Mouse (Mus musculus) lung, embryonic 14.5 days (tissue): ENCODE measurements at regions not wholly inside any gene's neighbourhood (a gene's known extent, or its start where the extent isn't known, plus 50 kb on each side); places are given as distances from the start of the nearest gene placed in this dataset.
A peak's percentile ranks its signal among the peaks of the same experiment; 100 is the strongest.

Source experiments
- ATAC-seq: fragments of 200-750 bp; cut with Nextera tagmentation; 2 replicates; pipeline ENCODE4 v1.8.0; 2017; ENCODE audit warnings: mild to moderate bottlenecking, moderate TSS enrichment, moderate library complexity; ENCODE audit not compliant: insufficient read depth
- DNase-seq: peaks from one replicate; pipeline ENCODE4 v3.0.0-alpha.2; 2015
- H3K27ac ChIP-seq: fragments of 300-500 bp; sonication (generic); 2 replicates; pipeline ENCODE4 v1.5.1; 2014; ENCODE audit warnings: low read depth, mild to moderate bottlenecking, moderate library complexity
- H3K27me3 ChIP-seq: fragments of 300-500 bp; sonication (generic); 2 replicates; pipeline ENCODE4 v1.6.1; 2014; ENCODE audit warnings: low read length, control low read depth; ENCODE audit not compliant: insufficient read depth
- H3K36me3 ChIP-seq: fragments of 300-500 bp; sonication (generic); 2 replicates; pipeline ENCODE4 v1.6.1; 2014; ENCODE audit warnings: control low read depth; ENCODE audit not compliant: insufficient read depth
- H3K4me1 ChIP-seq: fragments of 300-500 bp; sonication (generic); 2 replicates; pipeline ENCODE4 v1.6.1; 2014; ENCODE audit warnings: antibody characterized with exemption, control low read depth; ENCODE audit not compliant: insufficient read depth
- H3K4me2 ChIP-seq: fragments of 300-500 bp; sonication (generic); 2 replicates; pipeline ENCODE4 v1.6.1; 2014; ENCODE audit warnings: mild to moderate bottlenecking
- H3K4me3 ChIP-seq: fragments of 300-500 bp; sonication (generic); 2 replicates; pipeline ENCODE4 v1.5.1; 2014; ENCODE audit warnings: low read depth, low read length
- H3K9ac ChIP-seq: fragments of 300-500 bp; sonication (generic); 2 replicates; pipeline ENCODE4 v1.6.1; 2014
- H3K9me3 ChIP-seq: fragments of 300-500 bp; sonication (generic); 2 replicates; pipeline ENCODE4 v1.6.1; 2016; ENCODE audit warnings: low read depth, low read length, control low read depth
- CTCF ChIP-seq: IDR thresholded peaks from 2 replicates; pipeline ENCODE4 v1.5.1; 2016; ENCODE audit warnings: antibody characterized with exemption, low read depth
- WGBS: fragments of 180-500 bp; shearing (Covaris S2); extraction: QIAGEN DNeasy Blood & Tissue Kit; methylation state at CpG from one replicate; pipeline ENCODE4 v1.1.7; 2014; 5-methylcytosine and 5-hydroxymethylcytosine counted together

- Histone ChIP-seq H3K9ac (no peak overlapping the region), H3K4me2 (no peak overlapping the region), H3K4me3 (no peak overlapping the region), H3K9me3 (no peaks in the 10 kb centered on the region), H3K27me3 (no peaks in the 10 kb centered on the region), H3K27ac (no peak overlapping the region), H3K4me1 (no peaks in the 10 kb centered on the region), H3K36me3 (no peaks in the 10 kb centered on the region)
- WGBS = 29% methylated on average over 3 of the region's 3 CpGs
- no peak for TF ChIP-seq CTCF
- ATAC-seq (no peak), DNase-seq (no peak)
Measured at GRCm38 (mm10) chr14:17089640-17090572, 270.9 kb upstream of the Rarb start.

DNA sequence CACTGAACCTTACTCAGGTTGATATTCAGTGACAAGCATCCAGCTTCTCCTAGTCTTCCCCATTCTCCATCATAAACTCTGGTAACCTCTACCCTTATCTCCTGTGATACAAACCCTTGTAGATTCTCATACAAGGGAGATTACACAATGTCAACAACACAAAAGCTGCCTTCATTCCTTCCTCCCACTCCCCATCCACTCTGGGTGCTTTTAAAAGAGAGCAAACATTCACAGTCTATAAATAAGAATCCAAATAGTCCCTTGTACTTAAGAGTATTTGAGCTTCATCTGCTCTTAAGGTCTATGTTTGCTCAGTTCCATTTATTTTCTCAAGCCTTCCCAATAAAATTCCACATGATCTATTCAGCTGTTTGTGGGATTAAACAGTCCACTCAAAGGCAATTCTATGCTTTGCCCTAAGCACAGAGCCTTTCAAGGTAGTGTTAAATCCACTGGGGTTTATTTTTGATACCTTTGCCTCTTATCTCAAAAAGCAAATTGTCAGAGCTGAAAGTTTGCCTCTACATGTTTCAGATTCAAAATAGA is 270.2 kb upstream of the Rarb start:
- no peak overlapping the region for H3K4me3 ChIP-seq
- no peak overlapping the region for H3K9ac ChIP-seq
- H3K4me1 ChIP-seq = no peaks in the 10 kb centered on the region
- no peaks in the 10 kb centered on the region for H3K36me3 ChIP-seq
- DNase-seq (peak; percentile 11), ATAC-seq (peak; percentile 69)
- no peaks in the 10 kb centered on the region for H3K27me3 ChIP-seq
- no peak for TF ChIP-seq CTCF
- H3K27ac ChIP-seq = no peak overlapping the region; the same call in 1 of the 2 replicates
- no peaks in the 10 kb centered on the region for H3K9me3 ChIP-seq
- H3K4me2 ChIP-seq = no peak overlapping the region

GRCm38 (mm10) chr14:17087828-17088227 is 268.9 kb upstream of the Rarb start:
- no peak for TF ChIP-seq CTCF

DNA sequence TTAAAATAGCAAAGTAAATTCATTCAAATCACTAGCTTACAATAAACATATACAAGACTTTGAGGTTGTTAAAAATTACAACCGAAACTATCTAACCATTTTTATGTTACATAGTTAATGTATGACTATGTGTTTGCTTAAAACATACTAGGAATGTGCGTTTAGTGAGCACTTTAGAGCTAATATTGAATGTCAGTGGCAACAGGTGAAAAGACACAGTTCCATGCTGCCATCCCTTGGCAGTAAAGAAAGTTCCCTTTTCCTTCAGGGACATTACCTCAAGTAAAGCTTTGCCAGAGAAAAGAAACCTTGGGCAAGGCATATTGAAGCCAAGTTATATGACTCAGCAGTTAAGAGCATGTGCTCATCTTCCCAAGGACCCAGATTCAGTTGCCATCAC is 265.0 kb upstream of the Rarb start:
- TF ChIP-seq CTCF = no peak; the same call in 1 of the 2 replicates
- no peaks in the 10 kb centered on the region for H3K4me1 ChIP-seq
- H3K36me3 ChIP-seq = no peaks in the 10 kb centered on the region
- 53% methylated on average over 2 of the region's 2 CpGs for WGBS
- no peak overlapping the region for H3K9ac ChIP-seq
- no peaks in the 10 kb centered on the region for H3K27me3 ChIP-seq
- no peak overlapping the region for H3K4me2 ChIP-seq
- H3K9me3 ChIP-seq = no peaks in the 10 kb centered on the region
- DNase-seq (peak; percentile 21), ATAC-seq (no peak)
- H3K4me3 ChIP-seq = no peak overlapping the region
- H3K27ac ChIP-seq = no peak overlapping the region

More at GRCm38 (mm10) chr14:17087828-17088227, 268.9 kb upstream of the Rarb start:
- DNase-seq (peak; percentile 26), ATAC-seq (no peak)
- no peaks in the 10 kb centered on the region for H3K27me3 ChIP-seq
- H3K36me3 ChIP-seq = no peaks in the 10 kb centered on the region
- H3K4me3 ChIP-seq = no peak overlapping the region
- no peak overlapping the region for H3K4me2 ChIP-seq
- no peaks in the 10 kb centered on the region for H3K4me1 ChIP-seq
- H3K9me3 ChIP-seq = no peaks in the 10 kb centered on the region
- 73% methylated on average over 1 of the region's 1 CpGs for WGBS
- H3K9ac ChIP-seq = no peak overlapping the region
- H3K27ac ChIP-seq = no peak overlapping the region

DNA sequence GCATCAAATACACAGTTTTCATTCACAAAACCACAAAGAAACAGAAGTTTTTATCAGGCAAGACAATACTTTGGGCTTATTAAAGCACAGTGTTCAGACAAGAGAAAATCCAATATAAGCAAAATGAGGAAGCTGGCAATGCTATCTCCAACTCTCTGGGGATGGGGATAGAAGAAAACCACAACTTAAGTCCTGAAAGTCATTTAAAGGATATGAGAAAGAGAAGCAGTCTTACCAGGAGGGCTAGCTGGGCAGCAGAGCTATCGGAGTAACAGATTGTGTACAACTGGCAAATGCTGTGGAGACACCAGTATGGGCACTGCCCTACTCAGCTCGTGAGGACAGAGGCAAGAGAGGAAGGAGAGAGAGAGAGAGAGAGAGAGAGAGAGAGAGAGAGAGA is 262.9 kb upstream of the Rarb start:
- Histone ChIP-seq H3K9me3 (no peaks in the 10 kb centered on the region), H3K27me3 (no peaks in the 10 kb centered on the region), H3K4me1 (no peaks in the 10 kb centered on the region), H3K4me3 (no peak overlapping the region), H3K36me3 (no peaks in the 10 kb centered on the region), H3K4me2 (no peak overlapping the region), H3K9ac (no peak overlapping the region), H3K27ac (no peak overlapping the region)
- ATAC-seq (no peak), DNase-seq (no peak)
- TF ChIP-seq CTCF = no peak
- 55% methylated on average over 2 of the region's 2 CpGs for WGBS

DNA sequence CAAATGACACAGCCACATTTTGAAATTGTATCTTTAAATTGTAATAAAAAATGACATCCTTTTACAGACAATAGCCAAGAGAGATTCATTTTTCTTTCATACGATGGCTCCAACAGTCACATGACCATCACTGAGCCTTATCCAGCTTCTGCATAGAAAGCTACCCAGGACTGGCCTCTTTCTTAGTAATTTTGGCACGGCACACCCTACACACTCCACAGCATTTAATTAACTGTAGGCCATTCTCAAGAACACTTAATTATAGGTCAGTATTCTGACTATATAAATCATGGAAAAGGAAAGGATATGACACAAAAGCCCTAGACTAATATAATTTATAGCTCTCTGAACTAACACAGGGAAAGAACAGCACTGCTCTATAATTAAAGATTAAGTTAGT is 260.6 kb upstream of the Rarb start:
- Histone ChIP-seq H3K4me1 (no peaks in the 10 kb centered on the region), H3K4me2 (no peak overlapping the region), H3K4me3 (no peak overlapping the region), H3K27ac (no peak overlapping the region), H3K27me3 (no peaks in the 10 kb centered on the region), H3K9me3 (no peaks in the 10 kb centered on the region), H3K9ac (no peak overlapping the region), H3K36me3 (no peaks in the 10 kb centered on the region)
- peak; percentile 50 for DNase-seq
- ATAC-seq = peak; percentile 91
- WGBS = 32% methylated on average over 2 of the region's 2 CpGs
- no peak for TF ChIP-seq CTCF

GRCm38 (mm10) chr14:17061358-17061757 is 242.4 kb upstream of the Rarb start:
- 61% methylated on average over 1 of the region's 1 CpGs for WGBS
- H3K4me1 ChIP-seq = no peaks in the 10 kb centered on the region
- no peak overlapping the region for H3K4me2 ChIP-seq
- no peak overlapping the region for H3K27ac ChIP-seq
- H3K9me3 ChIP-seq = no peaks in the 10 kb centered on the region
- no peak for TF ChIP-seq CTCF
- H3K4me3 ChIP-seq = no peak overlapping the region
- DNase-seq (no peak), ATAC-seq (no peak)
- H3K9ac ChIP-seq = no peak overlapping the region
- no peaks in the 10 kb centered on the region for H3K27me3 ChIP-seq
- H3K36me3 ChIP-seq = no peaks in the 10 kb centered on the region
